Mouse (Mus musculus) right cerebral cortex, postnatal 14 days (tissue): ENCODE data around the gene Lrrc23.
A peak's percentile ranks its signal among the peaks of the same experiment; 100 is the strongest.

ENCODE experiments used
- DNase-seq: peaks from one replicate; pipeline ENCODE4 v3.0.0; 2022

The Lrrc23 gene

GRCm38 (mm10) chr6:124740211-124740887 lies 39.2 kb downstream of the Lrrc23 start:
- peak; percentile 57 for DNase-seq

- no peak for DNase-seq
These were observed 40.2 kb downstream of the Lrrc23 start for GRCm38 (mm10) chr6:124739231-124739796.

GRCm38 (mm10) chr6:124738511-124739023 lies 41.0 kb downstream of the Lrrc23 start, which contains the start of gene Ptpn6:
Ptpn6 (minus strand) TSS chr6:124738714.
- no peak for DNase-seq

GRCm38 (mm10) chr6:124737040-124737439 lies 42.5 kb downstream of the Lrrc23 start:
- DNase-seq: no peak

DNA sequence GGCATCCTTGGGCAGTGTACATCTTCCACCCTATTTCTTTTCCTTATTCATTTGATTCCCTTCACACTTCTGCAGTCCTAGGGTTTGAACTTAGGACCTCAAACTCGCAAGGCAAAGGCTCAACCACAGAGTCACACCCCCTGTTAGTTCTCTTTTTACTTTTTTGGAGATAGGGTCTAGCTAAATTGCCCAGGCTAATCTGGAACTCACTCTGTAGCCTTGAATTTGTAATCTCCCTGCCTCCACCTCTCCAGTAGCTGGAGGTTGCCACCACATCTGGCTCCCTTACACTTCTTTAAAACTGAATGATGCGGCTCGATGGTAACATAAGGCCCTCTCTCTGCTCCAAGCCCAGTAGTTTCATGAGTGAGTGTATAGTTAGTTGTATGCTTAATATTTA lies 45.1 kb downstream of the Lrrc23 start:
- DNase-seq: no peak

- no peak for DNase-seq
These were observed 46.8 kb downstream of the Lrrc23 start for GRCm38 (mm10) chr6:124732476-124733370.

GRCm38 (mm10) chr6:124731038-124731437 lies 48.5 kb downstream of the Lrrc23 start:
- no peak for DNase-seq

- DNase-seq: no peak
These were observed 49.4 kb downstream of the Lrrc23 start for GRCm38 (mm10) chr6:124729850-124730705.

DNA sequence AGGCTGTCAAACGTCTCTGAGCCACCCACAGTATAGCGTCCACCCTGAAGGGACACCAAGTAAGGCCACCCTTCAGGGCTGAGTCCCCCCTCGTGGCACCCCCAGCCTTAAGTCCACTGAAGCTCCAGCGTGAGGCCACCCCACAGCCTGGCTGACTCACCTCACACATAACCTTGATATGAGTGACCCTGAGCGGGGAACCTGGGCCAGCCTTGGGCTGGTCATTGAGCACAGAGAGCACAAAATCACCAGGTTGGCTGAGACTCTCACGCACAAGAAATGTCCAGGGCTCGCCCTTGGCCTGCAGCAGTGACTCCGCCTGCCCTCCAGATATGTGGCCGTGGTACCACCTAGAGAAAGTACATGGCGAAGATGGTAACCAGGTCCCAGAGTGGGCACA lies 50.9 kb downstream of the Lrrc23 start:
- DNase-seq: no peak

DNA sequence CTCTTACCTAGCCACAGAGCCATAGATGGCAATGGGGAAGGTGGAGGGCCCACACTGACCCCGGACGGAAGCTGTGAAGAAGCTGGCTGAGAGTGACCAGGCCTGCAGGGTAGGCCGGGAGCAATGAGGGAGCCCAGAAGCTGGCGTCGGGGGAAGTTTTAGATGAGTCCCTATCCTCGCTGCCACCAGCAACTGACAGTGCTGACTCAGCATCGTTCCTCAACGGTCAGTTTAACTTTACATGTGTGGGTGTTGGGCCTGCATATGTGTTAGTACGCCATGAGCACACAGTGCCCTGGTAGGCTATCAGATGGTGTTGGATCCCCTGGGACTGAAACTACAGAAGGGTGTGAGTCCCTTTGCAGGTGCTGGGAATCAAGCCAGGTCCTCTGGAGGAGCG lies 55.1 kb downstream of the Lrrc23 start:
- DNase-seq: no peak

DNA sequence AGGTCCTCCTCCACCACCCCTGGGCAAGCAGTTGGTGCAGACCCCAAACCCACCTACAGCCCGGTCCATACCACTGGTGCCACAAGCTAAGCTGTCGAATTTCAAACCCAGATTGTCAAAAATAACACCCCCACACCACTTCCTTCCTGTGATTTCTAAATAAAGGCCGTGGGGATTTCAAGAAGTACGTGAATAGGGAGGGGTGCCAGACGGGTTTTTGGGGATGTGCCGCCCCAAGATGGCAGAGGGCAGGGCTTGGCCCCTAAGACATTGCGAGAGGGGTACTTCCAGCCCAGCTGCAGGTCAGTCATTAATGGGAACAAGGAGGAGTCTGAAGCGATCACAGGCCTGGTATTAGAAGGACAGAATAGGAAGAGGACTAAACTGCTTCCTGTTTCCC lies 56.0 kb downstream of the Lrrc23 start:
- DNase-seq: no peak

DNA sequence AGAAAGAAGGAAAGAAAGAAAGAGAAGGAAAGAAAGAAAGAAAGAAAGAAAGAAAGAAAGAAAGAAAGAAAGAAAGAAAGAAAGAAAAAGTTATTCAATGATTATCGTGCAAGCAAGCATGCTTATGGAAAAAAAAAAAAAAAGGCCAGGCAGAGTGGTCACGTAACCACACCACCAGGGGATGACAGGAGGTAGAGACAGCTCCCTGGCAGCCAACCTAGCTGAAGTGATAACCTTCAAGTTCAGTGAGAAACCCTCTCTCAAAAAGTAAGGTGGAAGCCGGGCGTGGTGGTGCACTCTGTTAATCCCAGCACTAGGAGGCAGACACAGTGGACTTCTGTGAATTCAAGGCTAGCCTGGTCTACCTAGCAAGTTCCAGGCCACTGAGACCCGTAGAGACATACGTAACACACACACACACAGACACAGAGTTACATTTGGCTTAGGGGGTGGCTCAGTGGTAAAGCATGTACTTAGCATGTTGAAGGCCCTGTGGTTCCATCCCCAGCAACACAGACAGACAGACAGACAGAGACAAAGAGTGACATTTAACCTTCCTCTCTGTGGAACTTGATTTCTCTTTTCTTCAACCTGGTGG lies 56.6 kb downstream of the Lrrc23 start:
- no peak for DNase-seq

GRCm38 (mm10) chr6:124720904-124721303 lies 58.6 kb downstream of the Lrrc23 start:
- DNase-seq: no peak
